Mouse (Mus musculus) embryonic facial prominence, embryonic 14.5 days (tissue): ENCODE data around the gene Btnl2. TPM values are rescaled to one million over a fixed set of nuclear protein-coding genes. Genes with fewer than 3 reads are reported as not detected.

Experiments used
- ATAC-seq: fragments of 200-750 bp; cut with Nextera tagmentation; 2 replicates; pipeline ENCODE4 v1.8.0; 2017; ENCODE audit warnings: low read depth, moderate number of reproducible peaks, moderate TSS enrichment
- DNase-seq: peaks from one replicate; pipeline ENCODE4 v3.0.0-alpha.2; 2015; ENCODE audit warnings: low spot score
- H3K27ac ChIP-seq: fragments of 300-500 bp; sonication (generic); replicated peaks from 2 replicates; pipeline ENCODE4 v1.5.1; 2014; ENCODE audit warnings: low read depth, mild to moderate bottlenecking, low read length, moderate library complexity
- H3K27me3 ChIP-seq: fragments of 300-500 bp; sonication (generic); replicated peaks from 2 replicates; pipeline ENCODE4 v1.6.1; 2014; ENCODE audit warnings: low read length; ENCODE audit not compliant: control insufficient read depth, insufficient read depth
- H3K36me3 ChIP-seq: fragments of 300-500 bp; sonication (generic); 2 replicates; pipeline ENCODE4 v1.6.1; 2014; ENCODE audit warnings: low read length, mixed read lengths; ENCODE audit not compliant: control insufficient read depth, insufficient read depth
- H3K4me1 ChIP-seq: fragments of 300-500 bp; sonication (generic); 2 replicates; pipeline ENCODE4 v1.6.1; 2014; ENCODE audit warnings: antibody characterized with exemption, low read length; ENCODE audit not compliant: control insufficient read depth, insufficient read depth
- H3K4me2 ChIP-seq: fragments of 300-500 bp; sonication (generic); 2 replicates; pipeline ENCODE4 v1.6.1; 2014; ENCODE audit warnings: low read depth, mild to moderate bottlenecking, low read length, moderate library complexity, mixed read lengths
- H3K4me3 ChIP-seq: fragments of 300-500 bp; sonication (generic); 2 replicates; pipeline ENCODE4 v1.5.1; 2014; ENCODE audit warnings: low read depth, mild to moderate bottlenecking, low read length
- H3K9ac ChIP-seq: fragments of 300-500 bp; sonication (generic); 2 replicates; pipeline ENCODE4 v1.6.1; 2014; ENCODE audit warnings: low read depth, mild to moderate bottlenecking, low read length, moderate library complexity, mixed read lengths
- H3K9me3 ChIP-seq: fragments of 300-500 bp; sonication (generic); 2 replicates; pipeline ENCODE4 v1.6.1; 2016; ENCODE audit warnings: low read length; ENCODE audit not compliant: control insufficient read depth
- WGBS: fragments of 180-500 bp; shearing (Covaris S2); extraction: QIAGEN DNeasy Blood & Tissue Kit; methylation state at CpG from one replicate; pipeline ENCODE4 v1.1.7; 2014; 5-methylcytosine and 5-hydroxymethylcytosine counted together
- polyA plus RNA-seq: library from polyadenylated mRNA; unstranded; fragments of >200 nt; fragmentation: Nextera tagmentation; extraction: Ambion mirVana; gene quantifications from 2 replicates; pipeline ENCODE4 v1.2.1, GENCODE M21; 2014

Gene Btnl2
- polyA plus RNA-seq, 1 experiment from 2014 or later = not detected

DNA sequence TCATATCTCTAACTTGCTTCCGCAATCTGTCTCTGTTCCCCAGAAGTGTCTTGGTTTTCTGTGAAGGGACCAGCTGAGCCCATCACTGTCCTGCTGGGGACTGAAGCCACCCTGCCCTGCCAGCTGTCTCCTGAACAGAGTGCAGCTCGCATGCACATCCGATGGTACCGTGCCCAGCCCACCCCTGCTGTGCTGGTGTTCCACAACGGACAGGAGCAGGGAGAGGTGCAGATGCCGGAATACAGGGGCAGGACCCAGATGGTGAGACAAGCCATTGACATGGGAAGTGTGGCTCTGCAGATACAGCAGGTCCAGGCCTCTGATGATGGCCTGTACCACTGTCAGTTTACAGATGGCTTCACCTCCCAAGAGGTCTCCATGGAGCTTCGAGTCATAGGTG, 24.8 kb downstream of the Btnl2 start:
- Histone ChIP-seq H3K4me3 (no peak overlapping the region), H3K9ac (no peak overlapping the region), H3K27ac (no peak overlapping the region), H3K4me2 (no peak overlapping the region), H3K4me1 (no peaks in the 10 kb centered on the region), H3K36me3 (no peaks in the 10 kb centered on the region), H3K27me3 (no peaks in the 10 kb centered on the region), H3K9me3 (peaks cover 4% of the 10 kb centered on the region; the same call in 1 of the 2 replicates)
- DNase-seq = no peak
- no peak for ATAC-seq
- WGBS = 83% methylated on average over 7 of the region's 7 CpGs

DNA sequence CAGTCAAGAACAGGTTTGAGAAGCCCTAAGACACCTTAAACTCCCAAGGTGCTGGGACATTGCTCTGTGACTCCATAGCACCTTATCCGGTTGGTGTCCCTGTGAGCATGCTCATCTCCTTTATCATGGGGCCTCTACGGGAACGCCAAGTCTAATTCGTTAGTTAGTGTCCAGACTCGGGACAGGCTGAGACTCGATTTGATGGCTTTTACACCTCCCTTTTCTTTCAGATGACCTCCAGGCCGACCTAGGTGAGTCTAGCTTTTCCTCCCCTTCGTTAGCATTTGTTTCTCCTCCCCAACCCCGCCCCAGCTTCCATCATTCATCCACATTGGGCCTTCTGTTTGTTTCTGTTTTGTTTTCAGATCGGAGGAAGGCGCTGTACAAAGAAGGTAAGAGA, 27.3 kb downstream of the Btnl2 start:
- no peak for ATAC-seq

DNA sequence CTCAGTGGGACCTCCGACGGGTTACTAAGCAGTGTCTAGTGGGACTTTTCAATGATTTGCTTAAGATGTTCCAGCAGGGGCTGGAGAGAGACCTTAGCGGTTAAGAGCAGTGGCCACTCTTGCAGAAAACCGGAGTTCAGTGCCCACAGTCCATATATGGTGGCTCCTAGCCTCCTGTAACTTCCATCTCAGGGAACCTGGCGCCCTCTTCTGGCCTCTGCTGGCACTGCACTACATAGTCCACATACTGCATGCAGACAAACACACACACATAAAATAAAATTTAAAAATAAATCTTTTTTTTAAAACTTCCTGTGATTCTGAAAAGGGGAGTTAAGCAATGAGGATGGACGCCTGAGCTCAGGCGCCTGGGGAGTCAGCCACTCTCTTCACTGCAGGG, 28.6 kb downstream of the Btnl2 start:
- Histone ChIP-seq H3K27ac (no peak overlapping the region), H3K27me3 (no peaks in the 10 kb centered on the region), H3K4me3 (no peak overlapping the region), H3K4me2 (no peak overlapping the region), H3K9me3 (peaks cover 4% of the 10 kb centered on the region; the same call in 1 of the 2 replicates), H3K36me3 (no peaks in the 10 kb centered on the region), H3K9ac (no peak overlapping the region), H3K4me1 (no peaks in the 10 kb centered on the region)
- no peak for DNase-seq
- no peak for ATAC-seq
- WGBS = 72% methylated on average over 7 of the region's 7 CpGs

More for the DNA sequence above, 27.3 kb downstream of the Btnl2 start:
- no peak overlapping the region for H3K4me2 ChIP-seq
- no peak for DNase-seq
- no peak overlapping the region for H3K4me3 ChIP-seq
- H3K9me3 ChIP-seq = peaks cover 4% of the 10 kb centered on the region; the same call in 1 of the 2 replicates
- no peaks in the 10 kb centered on the region for H3K4me1 ChIP-seq
- no peaks in the 10 kb centered on the region for H3K27me3 ChIP-seq
- WGBS = 72% methylated on average over 11 of the region's 11 CpGs
- no peak overlapping the region for H3K27ac ChIP-seq
- no peak overlapping the region for H3K9ac ChIP-seq
- H3K36me3 ChIP-seq = no peaks in the 10 kb centered on the region

DNA sequence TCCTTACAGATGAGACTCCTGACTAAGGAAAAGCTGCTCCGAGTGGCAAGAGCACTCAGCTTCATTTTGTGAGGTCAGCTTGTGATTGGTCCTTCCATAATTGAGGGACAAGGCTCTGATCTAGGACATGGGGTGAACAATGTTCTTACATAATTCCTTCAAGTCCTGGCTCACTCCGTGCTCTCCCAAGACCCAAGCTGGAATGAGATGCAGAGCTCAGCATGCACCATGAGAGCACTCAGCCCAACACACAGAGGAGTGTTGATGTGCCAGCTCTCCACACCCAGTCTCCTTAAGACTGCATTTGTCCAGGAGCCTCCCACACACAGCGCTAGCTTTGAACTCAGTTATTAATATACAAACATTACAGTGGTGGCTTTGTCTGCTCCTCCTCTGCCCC, 30.1 kb downstream of the Btnl2 start:
- Histone ChIP-seq H3K36me3 (no peaks in the 10 kb centered on the region), H3K9me3 (peaks cover 4% of the 10 kb centered on the region; the same call in 1 of the 2 replicates), H3K4me3 (no peak overlapping the region), H3K27ac (no peak overlapping the region), H3K4me1 (no peaks in the 10 kb centered on the region), H3K4me2 (no peak overlapping the region), H3K27me3 (no peaks in the 10 kb centered on the region), H3K9ac (no peak overlapping the region)
- 67% methylated on average over 3 of the region's 3 CpGs for WGBS
- no peak for ATAC-seq
- no peak for DNase-seq

DNA sequence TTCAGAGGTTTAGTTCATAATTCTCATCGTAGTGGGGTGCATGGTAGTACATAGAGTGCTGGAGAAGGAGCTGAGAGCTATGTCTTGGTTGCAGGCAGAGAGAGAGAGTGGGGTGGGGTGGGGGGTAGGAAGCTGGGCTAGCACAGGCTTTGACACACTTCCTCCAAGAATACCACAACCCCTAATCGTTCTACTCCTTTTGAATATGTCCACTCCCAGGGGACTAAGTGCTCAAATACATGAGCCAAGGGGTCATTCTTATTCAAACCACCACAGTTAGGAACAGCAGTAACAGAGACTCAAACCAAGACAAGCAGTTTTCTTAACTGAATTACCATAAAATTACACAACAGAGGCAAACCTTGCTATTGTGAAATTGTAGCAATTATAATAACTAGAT, 32.0 kb downstream of the Btnl2 start:
- DNase-seq = no peak
- 75% methylated on average over 2 of the region's 2 CpGs for WGBS
- Histone ChIP-seq H3K27me3 (0 out of 2 replicates have a peak, but pooled peaks cover 2% of the 10 kb centered on the region), H3K27ac (no peak overlapping the region), H3K4me2 (no peak overlapping the region), H3K9me3 (peaks cover 4% of the 10 kb centered on the region; the same call in 1 of the 2 replicates), H3K9ac (no peak overlapping the region), H3K36me3 (no peaks in the 10 kb centered on the region), H3K4me3 (no peak overlapping the region), H3K4me1 (no peaks in the 10 kb centered on the region)
- ATAC-seq = no peak

DNA sequence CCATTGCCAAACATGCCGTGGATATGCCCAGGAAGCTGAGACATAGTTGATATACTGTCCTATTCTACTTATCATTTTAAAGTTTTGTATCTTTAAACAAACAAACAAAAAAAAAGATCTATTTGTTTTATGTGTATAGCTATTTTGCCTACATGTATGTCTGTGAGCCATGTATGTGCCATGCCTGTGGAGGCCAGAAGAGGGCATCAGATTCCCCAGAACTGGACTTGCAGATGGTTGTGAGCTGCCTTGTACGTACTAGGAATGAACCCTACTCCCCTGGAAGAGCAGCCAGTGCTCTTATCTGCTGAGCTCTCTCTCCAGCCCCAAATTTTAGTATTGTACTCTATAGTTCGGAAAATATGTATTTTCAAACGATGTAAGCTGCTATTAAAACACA, 33.9 kb downstream of the Btnl2 start:
- H3K27me3 ChIP-seq = peaks cover 12% of the 10 kb centered on the region
- no peak overlapping the region for H3K4me2 ChIP-seq
- no peaks in the 10 kb centered on the region for H3K4me1 ChIP-seq
- 35% methylated on average over 4 of the region's 4 CpGs for WGBS
- no peaks in the 10 kb centered on the region for H3K36me3 ChIP-seq
- H3K9ac ChIP-seq = no peak overlapping the region
- DNase-seq (peak; percentile 20), ATAC-seq (no peak)
- H3K4me3 ChIP-seq = no peak overlapping the region
- H3K27ac ChIP-seq = no peak overlapping the region
- no peaks in the 10 kb centered on the region for H3K9me3 ChIP-seq

DNA sequence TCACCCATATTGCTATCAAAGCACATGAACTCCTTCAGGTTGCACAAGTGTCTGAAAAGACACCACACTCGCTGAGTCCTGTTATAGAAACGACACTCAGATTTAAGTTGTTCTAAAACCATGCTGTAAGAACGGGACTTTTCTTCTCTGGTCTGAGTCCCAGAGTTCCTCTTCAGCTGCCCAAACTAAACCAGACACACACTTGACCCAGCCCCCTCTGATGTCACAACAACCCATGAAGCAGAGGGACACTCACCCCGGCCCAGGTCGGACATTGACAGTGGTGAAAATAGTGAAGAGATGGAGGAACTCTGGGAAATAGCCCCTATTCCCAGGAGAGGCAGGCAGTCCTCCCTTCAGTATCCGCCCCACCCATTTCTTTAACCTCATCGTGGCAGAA, 36.9 kb downstream of the Btnl2 start:
- ATAC-seq (no peak), DNase-seq (no peak)
- WGBS = 76% methylated on average over 7 of the region's 7 CpGs
- H3K27ac ChIP-seq = no peak overlapping the region
- no peaks in the 10 kb centered on the region for H3K36me3 ChIP-seq
- H3K4me2 ChIP-seq = no peak overlapping the region
- no peaks in the 10 kb centered on the region for H3K9me3 ChIP-seq
- H3K27me3 ChIP-seq = peaks cover 12% of the 10 kb centered on the region
- H3K4me1 ChIP-seq = no peaks in the 10 kb centered on the region
- H3K9ac ChIP-seq = no peak overlapping the region
- no peak overlapping the region for H3K4me3 ChIP-seq

DNA sequence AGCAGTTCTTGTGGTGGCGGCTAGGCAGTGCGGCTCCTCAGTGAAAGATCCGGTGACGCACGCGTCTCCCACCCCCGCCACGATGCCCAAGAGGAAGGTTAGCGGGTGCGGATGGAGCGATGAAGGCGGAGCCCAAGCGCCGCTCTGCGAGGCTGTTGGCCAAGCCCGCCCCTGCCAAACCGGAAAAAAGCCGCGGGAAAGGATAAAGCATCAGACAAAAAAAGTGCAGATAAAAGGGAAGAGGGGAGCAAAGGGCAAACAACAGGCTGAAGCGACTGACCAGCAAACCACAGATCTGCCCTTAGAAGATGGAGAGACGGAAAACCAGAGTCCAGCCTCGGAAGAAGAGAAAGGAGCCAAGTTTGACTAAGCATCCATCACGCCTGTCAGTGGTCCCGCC, 37.7 kb downstream of the Btnl2 start:
- Histone ChIP-seq H3K4me3 (peak overlapping the region; percentile 34), H3K27ac (no peak overlapping the region), H3K9ac (no peak overlapping the region), H3K4me2 (peak overlapping the region; percentile 52), H3K27me3 (peaks cover 12% of the 10 kb centered on the region), H3K9me3 (no peaks in the 10 kb centered on the region), H3K4me1 (no peaks in the 10 kb centered on the region), H3K36me3 (no peaks in the 10 kb centered on the region)
- DNase-seq (peak; percentile 41), ATAC-seq (no peak; the same call in 1 of the 2 replicates)
- 5% methylated on average over 24 of the region's 24 CpGs for WGBS

DNA sequence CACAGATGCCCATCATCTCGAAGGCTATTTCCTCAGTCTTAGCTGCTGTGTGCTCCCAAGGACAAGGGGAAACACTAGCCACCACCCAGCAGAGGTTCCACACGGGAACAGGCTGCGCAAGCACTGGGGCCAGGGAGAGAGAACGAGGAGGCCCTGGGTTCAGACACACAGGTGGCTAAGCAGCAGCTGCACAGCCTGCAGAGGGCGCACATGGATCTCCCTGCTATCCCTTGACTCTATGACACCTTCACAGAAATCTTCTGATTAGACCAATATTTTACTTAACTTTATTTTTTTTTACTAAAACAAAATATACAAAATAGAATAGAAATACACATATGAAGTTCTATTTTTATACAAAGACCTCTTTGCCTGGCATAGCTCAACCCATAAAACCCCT, 42.7 kb downstream of the Btnl2 start:
- DNase-seq = no peak
- WGBS = 57% methylated on average over 5 of the region's 5 CpGs
- H3K9ac ChIP-seq = no peak overlapping the region
- H3K4me2 ChIP-seq = no peak overlapping the region
- no peaks in the 10 kb centered on the region for H3K9me3 ChIP-seq
- no peaks in the 10 kb centered on the region for H3K36me3 ChIP-seq
- ATAC-seq = no peak
- H3K4me3 ChIP-seq = no peak overlapping the region
- no peak overlapping the region for H3K27ac ChIP-seq
- 0 out of 2 replicates have a peak, but pooled peaks cover 4% of the 10 kb centered on the region for H3K27me3 ChIP-seq
- no peaks in the 10 kb centered on the region for H3K4me1 ChIP-seq
